Mouse (Mus musculus) ES-E14 (cell line): Measurements from ENCODE around the gene Adgrg1.

Experiments used
- CHD2 ChIP-seq: IDR thresholded peaks from 2 replicates; pipeline ENCODE4 v1.6.1; 2014; ENCODE audit warnings: mild to moderate bottlenecking, low read depth, low read length, inconsistent platforms
- MAFK ChIP-seq: IDR thresholded peaks from 2 replicates; pipeline ENCODE4 v1.6.1; 2014; ENCODE audit warnings: mild to moderate bottlenecking, low read depth, low read length, inconsistent platforms; ENCODE audit not compliant: insufficient read depth
- ZC3H11A ChIP-seq: IDR thresholded peaks from 2 replicates; pipeline ENCODE4 v1.6.1; 2012; ENCODE audit warnings: low read depth, mild to moderate bottlenecking, inconsistent platforms, low read length, borderline replicate concordance
- ZNF384 ChIP-seq: IDR thresholded peaks from 2 replicates; pipeline ENCODE4 v1.6.1; 2012; ENCODE audit warnings: low read depth, low read length, inconsistent platforms

DNA sequence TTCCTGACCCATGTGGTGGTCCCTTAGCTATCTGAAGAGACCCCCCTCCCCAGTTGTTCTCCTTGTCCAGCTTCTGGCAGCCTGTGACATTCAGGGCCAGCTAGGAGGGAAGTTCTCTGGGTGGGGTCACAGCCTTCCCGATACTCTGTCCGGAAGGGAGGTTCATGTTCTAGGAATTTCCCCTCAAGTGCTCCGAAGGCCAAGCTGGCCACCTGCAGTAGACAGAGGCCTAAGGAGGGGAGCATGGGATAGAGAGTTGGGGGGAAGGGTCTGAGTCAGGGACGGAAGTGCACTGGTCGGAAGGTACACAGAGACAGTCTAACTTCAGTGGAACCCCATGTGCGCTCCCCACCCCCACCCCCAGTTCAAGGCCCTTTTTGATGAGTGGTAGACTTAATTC lies 25.4 kb downstream of the Adgrg1 start:
- no peak for TF ChIP-seq MAFK
- no peak for TF ChIP-seq ZC3H11A
- TF ChIP-seq ZNF384 = no peak
- TF ChIP-seq CHD2 = no peak
